Mouse (Mus musculus) ES-E14 (cell line): ENCODE measurements around the gene Hvcn1. TPM values are rescaled to one million over a fixed set of nuclear protein-coding genes. Genes with fewer than 3 reads are reported as not detected.

Source experiments
- DNase-seq: peaks from one replicate; pipeline ENCODE4 v3.0.0-alpha.2; 2013; ENCODE audit warnings: low read depth, low spot score
- H3K27ac ChIP-seq: 2 replicates; pipeline ENCODE4 v1.5.1; 2012; ENCODE audit warnings: low read depth, mild to moderate bottlenecking, low read length, moderate library complexity, mixed read lengths; ENCODE audit not compliant: poor library complexity, insufficient read depth, severe bottlenecking
- H3K36me3 ChIP-seq: 2 replicates; pipeline ENCODE4 v1.6.1; 2012; ENCODE audit warnings: mild to moderate bottlenecking, low read length, moderate library complexity, mixed read lengths; ENCODE audit not compliant: control insufficient read depth, poor library complexity, insufficient read depth, severe bottlenecking
- H3K4me1 ChIP-seq, 2 experiments: fragments of 150-350 bp in 1 of 2; sonication (generic) in 1 of 2; 2 replicates each; pipeline ENCODE4 v1.6.1; 2012; ENCODE audit warnings: low read length in 2 of 2, mild to moderate bottlenecking in 1 of 2, mixed read lengths in 1 of 2; ENCODE audit not compliant: control insufficient read depth in 2 of 2, insufficient read depth in 2 of 2, poor library complexity in 1 of 2
- H3K4me3 ChIP-seq, 2 experiments: fragments of 150-350 bp in 1 of 2; sonication (generic) in 1 of 2; 2 replicates each; pipeline ENCODE4 v1.5.1; 2012; ENCODE audit warnings: low read length in 2 of 2, low read depth in 1 of 2, mild to moderate bottlenecking in 1 of 2, mixed read lengths in 1 of 2; ENCODE audit not compliant: insufficient read depth in 1 of 2, poor library complexity in 1 of 2, severe bottlenecking in 1 of 2
- H3K9ac ChIP-seq: 2 replicates; pipeline ENCODE4 v1.6.1; 2012; ENCODE audit warnings: low read depth, mild to moderate bottlenecking, low read length, mixed read lengths; ENCODE audit not compliant: poor library complexity, insufficient read depth, severe bottlenecking
- H3K9me3 ChIP-seq: fragments of 150-350 bp; sonication (generic); 2 replicates; pipeline ENCODE4 v1.6.1; 2012; ENCODE audit warnings: low read depth, mild to moderate bottlenecking, low read length; ENCODE audit not compliant: control insufficient read depth, insufficient read depth
- CHD2 ChIP-seq: IDR thresholded peaks from 2 replicates; pipeline ENCODE4 v1.6.1; 2014; ENCODE audit warnings: mild to moderate bottlenecking, low read depth, low read length, inconsistent platforms
- HCFC1 ChIP-seq: IDR thresholded peaks from 2 replicates; pipeline ENCODE4 v1.6.1; 2012; ENCODE audit warnings: low read length, inconsistent platforms, borderline replicate concordance; ENCODE audit not compliant: insufficient read depth
- MAFK ChIP-seq: IDR thresholded peaks from 2 replicates; pipeline ENCODE4 v1.6.1; 2014; ENCODE audit warnings: mild to moderate bottlenecking, low read depth, low read length, inconsistent platforms; ENCODE audit not compliant: insufficient read depth
- ZC3H11A ChIP-seq: IDR thresholded peaks from 2 replicates; pipeline ENCODE4 v1.6.1; 2012; ENCODE audit warnings: low read depth, mild to moderate bottlenecking, inconsistent platforms, low read length, borderline replicate concordance
- ZNF384 ChIP-seq: IDR thresholded peaks from 2 replicates; pipeline ENCODE4 v1.6.1; 2012; ENCODE audit warnings: low read depth, low read length, inconsistent platforms
- in situ Hi-C, 2 experiments: fragments of 600-800 bp; cut with MboI; formaldehyde crosslinking; loops; one replicate each; pipeline ENCODE4 v1.15.1; 2025; ENCODE audit warnings: low sequenced_read_pairs in 2 of 2, inconsistent platforms in 1 of 2; ENCODE audit not compliant: unreplicated experiment in 2 of 2
- total RNA-seq: library from RNA; depleted of rRNA; stranded (reverse); fragments of 300-350 nt; gene quantifications from 2 replicates; pipeline ENCODE4 v1.2.3, GENCODE M21; 2012

The Hvcn1 gene
- total RNA-seq, 1 experiment, result 35.7 TPM

DNA sequence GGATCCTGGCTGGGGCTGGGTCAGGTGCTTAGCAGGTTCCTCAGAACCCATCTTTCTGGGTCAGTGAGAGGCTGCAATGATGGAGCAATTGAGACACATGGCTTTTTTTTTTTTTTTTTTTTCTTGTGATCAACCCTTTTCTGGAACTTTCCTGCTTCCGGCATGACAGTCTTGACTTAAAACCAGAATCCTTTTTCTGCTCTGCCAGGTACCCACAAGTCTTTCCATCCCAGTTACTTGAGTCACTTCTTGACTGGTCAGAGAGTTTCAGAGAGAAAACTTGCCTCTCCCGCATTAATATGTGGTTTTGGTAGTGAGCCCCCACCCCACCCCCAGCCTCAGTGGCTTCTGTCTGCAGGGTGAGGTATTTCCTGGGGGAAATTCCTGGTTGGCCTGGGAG, 17.7 kb downstream of the Hvcn1 start:
- no peak overlapping the region for H3K4me3 ChIP-seq
- DNase-seq, result no peak
- no peak for TF ChIP-seq MAFK
- no peak for TF ChIP-seq HCFC1
- no peak for TF ChIP-seq CHD2
- TF ChIP-seq ZC3H11A, result no peak
- TF ChIP-seq ZNF384, result no peak
- H3K4me1 ChIP-seq, result peaks cover 0 to 28% of the 10 kb centered on the region in 2 experiments; a peak in 2 of 4 replicates
- no peak overlapping the region for H3K9ac ChIP-seq
- peaks cover 11% of the 10 kb centered on the region; the same call in 1 of the 2 replicates for H3K36me3 ChIP-seq
- H3K27ac ChIP-seq, result no peak overlapping the region
- in situ Hi-C loops, result no loop called here
- H3K9me3 ChIP-seq, result no peaks in the 10 kb centered on the region

DNA sequence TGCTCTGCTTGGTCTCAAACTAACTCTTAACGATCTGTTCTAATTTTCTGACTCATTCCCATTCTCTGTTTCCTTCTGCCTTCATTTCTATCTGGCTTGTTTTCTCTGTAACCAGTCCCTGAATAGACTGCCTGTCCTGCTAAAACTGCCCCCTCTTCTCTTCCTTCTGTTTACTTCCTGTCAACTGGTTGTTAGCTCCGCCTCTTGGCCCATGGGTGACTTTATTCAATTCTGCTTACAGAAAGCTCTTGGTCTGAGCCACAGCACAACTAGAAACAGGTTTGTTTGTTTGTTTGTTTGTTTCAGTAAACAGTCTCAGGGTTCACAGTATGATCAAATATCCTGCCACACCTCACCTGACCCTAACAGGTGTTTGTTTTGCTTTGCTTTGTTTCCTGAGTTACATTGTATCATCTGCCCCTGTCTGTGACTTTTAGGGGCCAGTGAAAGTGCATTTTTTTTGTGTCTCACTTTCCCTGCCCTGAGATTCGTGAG, 21.7 kb downstream of the Hvcn1 start:
- no peak for DNase-seq
- H3K9ac ChIP-seq, result no peak overlapping the region
- no peak overlapping the region for H3K4me3 ChIP-seq
- TF ChIP-seq MAFK (no peak), CHD2 (no peak), HCFC1 (no peak), ZNF384 (no peak), ZC3H11A (no peak)
- H3K36me3 ChIP-seq, result peaks cover 10% of the 10 kb centered on the region; the same call in 1 of the 2 replicates
- peaks cover 0 to 11% of the 10 kb centered on the region in 2 experiments; a peak in 2 of 4 replicates for H3K4me1 ChIP-seq
- in situ Hi-C loops, result no loop called here
- H3K27ac ChIP-seq, result no peak overlapping the region
- no peaks in the 10 kb centered on the region for H3K9me3 ChIP-seq

DNA sequence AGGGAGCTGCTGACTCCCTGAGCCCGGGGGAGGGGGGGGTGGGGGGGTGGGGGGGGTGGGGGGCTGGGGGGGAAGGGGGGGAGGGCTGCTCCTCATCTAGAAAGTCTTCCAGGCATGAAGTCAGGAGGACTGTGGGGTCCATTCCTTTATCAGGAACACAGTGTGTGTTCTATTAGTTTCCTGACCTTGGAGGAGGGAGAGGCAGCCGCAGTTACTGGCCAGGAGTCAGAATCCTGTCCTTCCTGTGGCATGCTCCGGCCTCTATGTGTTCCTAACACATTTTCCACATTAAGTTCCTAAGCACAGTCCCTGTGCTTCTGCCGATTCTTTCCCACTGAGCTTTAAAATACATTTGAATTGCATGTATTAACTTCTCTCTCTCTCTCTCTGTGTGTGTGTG, 22.2 kb downstream of the Hvcn1 start:
- no peak overlapping the region for H3K9ac ChIP-seq
- TF ChIP-seq MAFK, result no peak
- no peak for TF ChIP-seq ZNF384
- TF ChIP-seq HCFC1, result no peak
- TF ChIP-seq CHD2, result no peak
- TF ChIP-seq ZC3H11A, result no peak
- in situ Hi-C loops, result no loop called here
- H3K36me3 ChIP-seq, result peaks cover 10% of the 10 kb centered on the region; the same call in 1 of the 2 replicates
- no peaks in the 10 kb centered on the region for H3K9me3 ChIP-seq
- peaks cover 0 to 13% of the 10 kb centered on the region in 2 experiments; a peak in 2 of 4 replicates for H3K4me1 ChIP-seq
- H3K27ac ChIP-seq, result no peak overlapping the region
- DNase-seq, result no peak
- H3K4me3 ChIP-seq, result no peak overlapping the region

DNA sequence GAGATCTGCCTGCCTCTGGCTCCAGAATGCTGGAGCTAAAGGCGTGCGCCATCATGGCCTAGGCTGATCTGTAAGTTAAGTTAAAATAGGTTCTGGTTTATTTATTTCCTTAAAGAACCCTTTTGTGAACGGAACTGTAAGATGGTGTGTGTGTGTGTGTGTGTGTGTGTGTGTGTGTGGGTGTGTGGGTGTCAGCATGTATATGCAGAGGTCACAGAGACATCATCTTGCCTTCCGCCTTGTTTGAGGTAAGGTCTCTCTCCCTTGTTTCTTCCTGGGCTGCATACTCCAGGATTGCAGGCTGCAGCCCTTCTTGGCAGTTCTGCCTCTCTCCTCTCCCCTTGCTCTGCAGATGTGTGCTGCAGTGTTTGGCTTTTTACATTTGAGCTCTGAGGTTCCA, 24.2 kb downstream of the Hvcn1 start:
- Histone ChIP-seq H3K4me1 (peaks cover 0 to 7% of the 10 kb centered on the region in 2 experiments; a peak in 2 of 4 replicates), H3K36me3 (peaks cover 12% of the 10 kb centered on the region; the same call in 1 of the 2 replicates), H3K9me3 (no peaks in the 10 kb centered on the region), H3K9ac (no peak overlapping the region), H3K27ac (no peak overlapping the region), H3K4me3 (no peak overlapping the region)
- DNase-seq, result no peak
- no peak for TF ChIP-seq ZC3H11A
- no peak for TF ChIP-seq MAFK
- TF ChIP-seq CHD2, result no peak
- TF ChIP-seq HCFC1, result no peak
- no peak for TF ChIP-seq ZNF384
- in situ Hi-C loops, result no loop called here

DNA sequence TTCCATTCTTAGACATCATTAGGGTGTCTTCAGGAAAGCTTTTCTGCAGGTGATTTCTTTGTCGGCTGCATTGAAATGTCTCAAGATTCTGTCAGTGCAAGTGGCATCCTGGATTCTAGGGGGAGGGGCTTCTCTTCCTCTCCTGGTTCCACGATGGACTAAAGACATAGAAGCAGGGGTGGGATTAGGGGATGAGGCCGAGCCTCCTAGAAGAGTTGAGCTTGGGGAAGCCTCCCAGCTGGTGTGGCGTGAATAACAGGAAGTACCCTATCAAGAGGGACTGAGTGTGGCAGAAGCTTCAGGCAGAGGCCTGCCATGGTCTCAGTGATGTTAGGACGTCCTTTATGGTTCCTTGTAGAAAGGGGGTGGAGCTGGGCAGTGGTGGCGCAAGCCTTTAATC, 24.8 kb downstream of the Hvcn1 start:
- TF ChIP-seq HCFC1, result no peak
- TF ChIP-seq ZC3H11A, result no peak
- no peak for TF ChIP-seq CHD2
- TF ChIP-seq MAFK, result no peak
- no peak for TF ChIP-seq ZNF384
- in situ Hi-C loops, result no loop called here

More for the DNA sequence above, 24.8 kb downstream of the Hvcn1 start:
- DNase-seq, result no peak
- Histone ChIP-seq H3K36me3 (peaks cover 10% of the 10 kb centered on the region; the same call in 1 of the 2 replicates), H3K9ac (no peak overlapping the region), H3K9me3 (no peaks in the 10 kb centered on the region), H3K27ac (no peak overlapping the region), H3K4me1 (peaks cover 0 to 6% of the 10 kb centered on the region in 2 experiments; a peak in 2 of 4 replicates), H3K4me3 (no peak overlapping the region)
